Mouse (Mus musculus) heart, postnatal 0 days (tissue): ENCODE measurements around the gene Sall4. TPM values are rescaled to one million over a fixed set of nuclear protein-coding genes. Genes with fewer than 3 reads are reported as not detected.
"Not testable (repeated sequence)": the region's sequence is repeated elsewhere in the genome, so short reads cannot be mapped to it uniquely, and the experiment has no call there.

ENCODE experiments used
- ATAC-seq: fragments of 200-750 bp; cut with Nextera tagmentation; 2 replicates; pipeline ENCODE4 v1.8.0; 2017; ENCODE audit warnings: low read depth, moderate number of reproducible peaks, moderate library complexity; ENCODE audit not compliant: insufficient read depth
- DNase-seq: peaks from one replicate; pipeline ENCODE4 v3.0.0-alpha.2; 2016; ENCODE audit warnings: low spot score
- H3K27ac ChIP-seq: fragments of 300-500 bp; sonication (generic); 2 replicates; pipeline ENCODE4 v1.5.1; 2014; ENCODE audit warnings: low read depth, mild to moderate bottlenecking
- H3K27me3 ChIP-seq: fragments of 300-500 bp; sonication (generic); 2 replicates; pipeline ENCODE4 v1.6.1; 2014; ENCODE audit warnings: low read length, mixed read lengths; ENCODE audit not compliant: control insufficient read depth, insufficient read depth
- H3K36me3 ChIP-seq: fragments of 300-500 bp; sonication (generic); replicated peaks from 2 replicates; pipeline ENCODE4 v1.6.1; 2014; ENCODE audit warnings: low read length, mixed read lengths; ENCODE audit not compliant: control insufficient read depth, insufficient read depth
- H3K4me1 ChIP-seq: fragments of 300-500 bp; sonication (generic); 2 replicates; pipeline ENCODE4 v1.6.1; 2014; ENCODE audit warnings: antibody characterized with exemption; ENCODE audit not compliant: control insufficient read depth, insufficient read depth
- H3K4me2 ChIP-seq: fragments of 300-500 bp; sonication (generic); 2 replicates; pipeline ENCODE4 v1.6.1; 2014; ENCODE audit warnings: low read depth, mild to moderate bottlenecking, low read length, moderate library complexity
- H3K4me3 ChIP-seq: fragments of 300-500 bp; sonication (generic); 2 replicates; pipeline ENCODE4 v1.5.1; 2014; ENCODE audit warnings: low read depth, low read length
- H3K9ac ChIP-seq: fragments of 300-500 bp; sonication (generic); replicated peaks from 2 replicates; pipeline ENCODE4 v1.6.1; 2014; ENCODE audit warnings: low read depth, low read length, mixed read lengths
- H3K9me3 ChIP-seq: fragments of 300-500 bp; sonication (generic); replicated peaks from 2 replicates; pipeline ENCODE4 v1.6.1; 2016; ENCODE audit warnings: low read length; ENCODE audit not compliant: control insufficient read depth
- CTCF ChIP-seq: IDR thresholded peaks from 2 replicates; pipeline ENCODE4 v1.5.1; 2016; ENCODE audit warnings: antibody characterized with exemption, control low read depth, low read depth
- EP300 ChIP-seq: IDR thresholded peaks from 2 replicates; pipeline ENCODE4 v1.6.1; 2016; ENCODE audit warnings: antibody characterized with exemption, low read depth
- WGBS: fragments of 180-500 bp; shearing (Covaris S2); extraction: QIAGEN DNeasy Blood & Tissue Kit; methylation state at CpG from one replicate; pipeline ENCODE4 v1.1.7; 2014; 5-methylcytosine and 5-hydroxymethylcytosine counted together
- polyA plus RNA-seq: library from polyadenylated mRNA; unstranded; fragments of >200 nt; fragmentation: Nextera tagmentation; extraction: Ambion mirVana; gene quantifications from 2 replicates; pipeline ENCODE4 v1.2.1, GENCODE M21; 2015
- total RNA-seq: library from RNA; depleted of rRNA; stranded (reverse); fragments of >200 nt; gene quantifications from 2 replicates; pipeline ENCODE4 v1.2.3, GENCODE M21; 2014; ENCODE audit warnings: low replicate concordance

Sall4 gene
- total and polyA plus RNA-seq, 2 experiments from 2014 or later, result 0.87 TPM; not detected in 1

GRCm38 (mm10) chr2:168764460-168764867, 3.3 kb downstream of the Sall4 start:
- no peaks in the 10 kb centered on the region for H3K36me3 ChIP-seq
- TF ChIP-seq CTCF (no peak), EP300 (no peak)
- peaks cover 80% of the 10 kb centered on the region for H3K27me3 ChIP-seq
- H3K9me3 ChIP-seq, result no peaks in the 10 kb centered on the region
- ATAC-seq (no peak), DNase-seq (no peak)
- H3K4me1 ChIP-seq, result 0 out of 2 replicates have a peak, but pooled peaks cover 4% of the 10 kb centered on the region
- no peak overlapping the region for H3K9ac ChIP-seq
- H3K4me2 ChIP-seq, result no peak overlapping the region; the same call in 1 of the 2 replicates
- 46% methylated on average over 9 of the region's 9 CpGs for WGBS
- no peak overlapping the region for H3K27ac ChIP-seq
- no peak overlapping the region for H3K4me3 ChIP-seq

DNA sequence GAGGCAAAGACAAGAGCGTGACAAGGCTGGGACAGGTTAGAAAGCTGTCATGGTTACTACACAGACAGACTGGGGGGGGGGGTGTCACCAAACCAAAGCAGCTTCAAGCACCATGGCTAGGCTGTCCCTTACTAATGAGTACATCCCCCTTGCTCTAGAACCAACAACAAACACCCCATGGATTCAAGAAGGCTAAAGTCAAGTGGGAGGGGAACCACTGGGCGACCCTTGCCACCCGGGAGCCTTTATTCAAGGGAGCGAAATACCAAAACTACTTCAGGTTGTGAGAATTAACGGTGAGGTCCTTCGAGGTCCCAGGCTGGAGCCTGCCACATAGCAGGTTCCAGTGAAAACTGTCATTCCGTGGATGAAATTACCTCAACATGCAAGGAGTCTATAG, 4.0 kb downstream of the Sall4 start:
- no peak overlapping the region for H3K4me2 ChIP-seq
- H3K4me1 ChIP-seq, result 0 out of 2 replicates have a peak, but pooled peaks cover 4% of the 10 kb centered on the region
- ATAC-seq (no peak), DNase-seq (no peak)
- no peak overlapping the region for H3K4me3 ChIP-seq
- H3K27ac ChIP-seq, result no peak overlapping the region
- H3K9me3 ChIP-seq, result no peaks in the 10 kb centered on the region
- WGBS, result 34% methylated on average over 7 of the region's 7 CpGs
- no peak overlapping the region for H3K9ac ChIP-seq
- TF ChIP-seq CTCF (no peak), EP300 (no peak)
- peaks cover 74% of the 10 kb centered on the region for H3K27me3 ChIP-seq
- no peaks in the 10 kb centered on the region for H3K36me3 ChIP-seq

DNA sequence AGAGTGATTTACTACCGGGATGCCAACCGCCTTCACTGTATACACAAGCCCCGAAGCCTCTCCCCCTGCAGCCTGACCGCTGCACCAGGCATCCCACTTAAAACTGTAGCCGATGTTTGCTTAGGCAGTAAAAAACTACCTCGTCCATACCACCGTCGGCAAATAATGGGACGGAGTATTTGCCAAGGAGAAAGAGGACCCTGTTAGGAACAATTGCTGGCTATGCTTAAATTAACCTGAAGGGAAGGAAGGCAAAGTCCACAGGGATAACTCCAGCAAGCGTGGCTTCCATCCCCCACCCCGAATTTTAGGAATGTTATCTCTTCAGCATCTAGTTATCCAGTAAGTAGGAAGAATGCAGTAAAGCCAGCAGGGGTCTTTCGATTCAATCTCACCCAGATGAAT, 5.3 kb downstream of the Sall4 start:
- no peak overlapping the region for H3K4me3 ChIP-seq
- ATAC-seq (no peak), DNase-seq (no peak)
- H3K27me3 ChIP-seq, result peaks cover 61% of the 10 kb centered on the region
- H3K36me3 ChIP-seq, result no peaks in the 10 kb centered on the region
- no peak for TF ChIP-seq EP300
- no peak overlapping the region for H3K4me2 ChIP-seq
- whole genome bisulfite sequencing, result 18% methylated on average over 12 of the region's 12 CpGs
- no peak overlapping the region for H3K27ac ChIP-seq
- 0 out of 2 replicates have a peak, but pooled peaks cover 4% of the 10 kb centered on the region for H3K4me1 ChIP-seq
- H3K9ac ChIP-seq, result no peak overlapping the region
- no peaks in the 10 kb centered on the region for H3K9me3 ChIP-seq

DNA sequence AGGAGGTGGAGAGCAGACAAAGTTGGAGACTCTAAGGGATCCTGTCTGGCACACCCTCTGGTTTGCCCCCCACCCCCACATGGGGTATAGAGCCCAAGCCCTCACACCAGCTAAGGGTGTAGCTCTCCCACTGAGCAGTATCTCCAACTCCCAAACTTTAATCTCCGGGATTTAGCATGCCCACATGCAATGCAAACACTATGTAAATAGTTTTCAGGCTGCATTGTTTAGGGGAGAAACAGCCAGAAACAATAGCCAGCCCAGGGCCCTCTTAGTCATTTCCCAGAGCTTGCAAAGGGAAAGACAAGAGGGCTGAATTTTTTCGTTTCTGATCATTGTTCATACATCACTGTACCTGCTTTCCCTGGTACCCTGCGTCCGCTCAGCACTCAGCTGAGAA, 5.8 kb downstream of the Sall4 start:
- Histone ChIP-seq H3K4me2 (no peak overlapping the region), H3K36me3 (no peaks in the 10 kb centered on the region), H3K4me1 (0 out of 2 replicates have a peak, but pooled peaks cover 4% of the 10 kb centered on the region), H3K9ac (no peak overlapping the region), H3K27ac (no peak overlapping the region), H3K9me3 (no peaks in the 10 kb centered on the region), H3K4me3 (no peak overlapping the region), H3K27me3 (peaks cover 56% of the 10 kb centered on the region)
- TF ChIP-seq EP300 (no peak), CTCF (no peak)
- no peak for ATAC-seq
- DNase-seq, result no peak
- WGBS, result 43% methylated on average over 4 of the region's 4 CpGs

DNA sequence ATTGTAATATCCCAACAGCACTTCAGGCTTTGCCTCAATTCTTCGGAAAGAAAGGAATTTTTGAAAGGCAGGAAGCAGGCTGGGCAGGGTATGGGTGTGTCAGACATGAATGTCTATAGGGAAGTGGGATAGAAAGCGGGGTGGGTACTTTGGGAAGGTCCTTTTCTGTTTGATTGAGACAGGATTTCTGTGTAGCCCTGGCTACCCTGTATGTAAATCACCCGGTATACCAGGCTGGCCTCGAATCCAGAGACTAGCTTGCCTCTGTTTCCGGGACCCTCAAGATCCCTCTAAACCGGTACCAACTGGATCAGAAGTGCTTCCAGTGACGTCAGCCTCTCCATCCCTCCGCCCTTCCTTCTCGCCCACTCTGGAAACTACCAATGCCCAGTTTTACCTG, 6.6 kb downstream of the Sall4 start:
- Histone ChIP-seq H3K27ac (no peak overlapping the region), H3K4me3 (no peak overlapping the region), H3K36me3 (no peaks in the 10 kb centered on the region), H3K9ac (no peak overlapping the region), H3K4me1 (0 out of 2 replicates have a peak, but pooled peaks cover 4% of the 10 kb centered on the region), H3K27me3 (peaks cover 48% of the 10 kb centered on the region), H3K4me2 (no peak overlapping the region), H3K9me3 (no peaks in the 10 kb centered on the region)
- DNase-seq, result no peak
- WGBS, result 80% methylated on average over 9 of the region's 9 CpGs
- no peak for ATAC-seq
- TF ChIP-seq CTCF (no peak), EP300 (no peak)

DNA sequence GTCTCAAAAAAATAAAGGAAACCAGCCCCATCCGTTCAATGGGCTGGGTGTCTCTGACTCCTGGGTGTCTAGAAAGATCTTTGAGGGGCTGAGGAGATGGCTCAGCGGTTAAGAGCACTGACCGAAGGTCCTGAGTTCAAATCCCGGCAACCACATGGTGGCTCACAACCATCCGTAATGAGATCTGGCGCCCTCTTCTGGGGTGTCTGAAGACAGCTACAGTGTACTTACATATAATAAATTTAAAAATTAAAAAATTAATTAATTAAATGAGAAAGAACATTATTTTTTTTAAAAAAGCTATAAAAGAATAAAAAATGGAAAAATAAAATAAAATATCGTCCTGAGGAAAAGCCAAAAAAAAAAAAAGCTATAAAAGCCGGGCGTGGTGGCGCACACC, 23.3 kb downstream of the Sall4 start:
- not testable (repeated sequence) for H3K27me3 ChIP-seq, H3K36me3 ChIP-seq, H3K9ac ChIP-seq, H3K4me2 ChIP-seq, ATAC-seq, DNase-seq, H3K4me1 ChIP-seq, H3K4me3 ChIP-seq, H3K27ac ChIP-seq, H3K9me3 ChIP-seq
- 85% methylated on average over 10 of the region's 10 CpGs for WGBS
